Mouse (Mus musculus) forebrain, embryonic 14.5 days (tissue): ENCODE measurements around the gene Lrba. TPM values are rescaled to one million over a fixed set of nuclear protein-coding genes. Genes with fewer than 3 reads are reported as not detected.

ENCODE experiments used
- ATAC-seq: fragments of 200-750 bp; cut with Nextera tagmentation; 2 replicates; pipeline ENCODE4 v1.8.0; 2017; ENCODE audit warnings: mild to moderate bottlenecking, moderate library complexity
- DNase-seq: peaks from one replicate; pipeline ENCODE4 v3.0.0-alpha.2; 2015; ENCODE audit warnings: low spot score
- H3K27ac ChIP-seq: fragments of 300-500 bp; sonication (generic); 2 replicates; pipeline ENCODE4 v1.5.1; 2014; ENCODE audit warnings: low read depth, mild to moderate bottlenecking, control low read depth, low read length, moderate library complexity
- H3K27me3 ChIP-seq: fragments of 300-500 bp; sonication (generic); replicated peaks from 2 replicates; pipeline ENCODE4 v1.6.1; 2014; ENCODE audit warnings: low read length, control low read depth, mixed read lengths; ENCODE audit not compliant: control insufficient read depth, insufficient read depth
- H3K36me3 ChIP-seq: fragments of 300-500 bp; sonication (generic); 2 replicates; pipeline ENCODE4 v1.6.1; 2014; ENCODE audit warnings: low read length, control low read depth; ENCODE audit not compliant: control insufficient read depth, insufficient read depth
- H3K4me1 ChIP-seq: fragments of 300-500 bp; sonication (generic); 2 replicates; pipeline ENCODE4 v1.6.1; 2014; ENCODE audit warnings: antibody characterized with exemption, low read length, control low read depth; ENCODE audit not compliant: control insufficient read depth, insufficient read depth
- H3K4me2 ChIP-seq: fragments of 300-500 bp; sonication (generic); 2 replicates; pipeline ENCODE4 v1.6.1; 2014; ENCODE audit warnings: mild to moderate bottlenecking, control low read depth, low read length
- H3K4me3 ChIP-seq: fragments of 300-500 bp; sonication (generic); 2 replicates; pipeline ENCODE4 v1.5.1; 2014; ENCODE audit warnings: low read depth, low read length, control low read depth
- H3K9ac ChIP-seq: fragments of 300-500 bp; sonication (generic); 2 replicates; pipeline ENCODE4 v1.6.1; 2014; ENCODE audit warnings: mild to moderate bottlenecking, low read length, control low read depth, moderate library complexity
- H3K9me3 ChIP-seq: fragments of 300-500 bp; sonication (generic); replicated peaks from 2 replicates; pipeline ENCODE4 v1.6.1; 2016; ENCODE audit warnings: low read length, control low read depth, mixed read lengths; ENCODE audit not compliant: control insufficient read depth
- WGBS: fragments of 180-500 bp; shearing (Covaris S2); extraction: QIAGEN DNeasy Blood & Tissue Kit; methylation state at CpG from one replicate; pipeline ENCODE4 v1.1.7; 2014; 5-methylcytosine and 5-hydroxymethylcytosine counted together
- polyA plus RNA-seq: library from polyadenylated mRNA; unstranded; fragments of >200 nt; fragmentation: Nextera tagmentation; extraction: Ambion mirVana; gene quantifications from 2 replicates; pipeline ENCODE4 v1.2.1, GENCODE M21; 2014

Lrba gene
- polyA plus RNA-seq, 1 experiment from 2014 or later: 2.9 TPM

DNA sequence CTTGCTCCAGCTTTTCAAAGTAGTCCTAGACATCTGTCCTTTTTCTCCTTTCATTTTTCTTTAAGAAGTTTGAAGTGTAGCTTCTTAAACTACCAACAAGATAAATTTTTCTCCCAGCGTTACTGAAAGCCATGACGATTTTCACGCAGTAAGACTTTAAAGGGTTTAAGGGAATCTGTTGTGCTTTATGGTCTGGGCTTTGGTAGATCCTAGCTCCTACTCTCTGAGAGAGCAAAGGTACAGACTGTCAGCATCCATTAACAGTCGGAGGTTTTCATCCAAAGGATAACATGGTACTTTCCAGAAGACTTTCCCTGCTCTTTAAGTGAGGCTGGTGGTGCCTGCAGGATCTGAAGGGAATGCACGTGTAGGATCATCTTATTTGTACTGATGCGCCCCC lies 544.5 kb downstream of the Lrba start:
- H3K27ac ChIP-seq: no peak overlapping the region
- no peaks in the 10 kb centered on the region for H3K27me3 ChIP-seq
- 63% methylated on average over 6 of the region's 6 CpGs for WGBS
- H3K9ac ChIP-seq: no peak overlapping the region
- no peak overlapping the region for H3K4me3 ChIP-seq
- no peak for ATAC-seq
- H3K9me3 ChIP-seq: no peaks in the 10 kb centered on the region
- no peak for DNase-seq
- no peak overlapping the region for H3K4me2 ChIP-seq
- no peaks in the 10 kb centered on the region for H3K36me3 ChIP-seq
- no peaks in the 10 kb centered on the region for H3K4me1 ChIP-seq

DNA sequence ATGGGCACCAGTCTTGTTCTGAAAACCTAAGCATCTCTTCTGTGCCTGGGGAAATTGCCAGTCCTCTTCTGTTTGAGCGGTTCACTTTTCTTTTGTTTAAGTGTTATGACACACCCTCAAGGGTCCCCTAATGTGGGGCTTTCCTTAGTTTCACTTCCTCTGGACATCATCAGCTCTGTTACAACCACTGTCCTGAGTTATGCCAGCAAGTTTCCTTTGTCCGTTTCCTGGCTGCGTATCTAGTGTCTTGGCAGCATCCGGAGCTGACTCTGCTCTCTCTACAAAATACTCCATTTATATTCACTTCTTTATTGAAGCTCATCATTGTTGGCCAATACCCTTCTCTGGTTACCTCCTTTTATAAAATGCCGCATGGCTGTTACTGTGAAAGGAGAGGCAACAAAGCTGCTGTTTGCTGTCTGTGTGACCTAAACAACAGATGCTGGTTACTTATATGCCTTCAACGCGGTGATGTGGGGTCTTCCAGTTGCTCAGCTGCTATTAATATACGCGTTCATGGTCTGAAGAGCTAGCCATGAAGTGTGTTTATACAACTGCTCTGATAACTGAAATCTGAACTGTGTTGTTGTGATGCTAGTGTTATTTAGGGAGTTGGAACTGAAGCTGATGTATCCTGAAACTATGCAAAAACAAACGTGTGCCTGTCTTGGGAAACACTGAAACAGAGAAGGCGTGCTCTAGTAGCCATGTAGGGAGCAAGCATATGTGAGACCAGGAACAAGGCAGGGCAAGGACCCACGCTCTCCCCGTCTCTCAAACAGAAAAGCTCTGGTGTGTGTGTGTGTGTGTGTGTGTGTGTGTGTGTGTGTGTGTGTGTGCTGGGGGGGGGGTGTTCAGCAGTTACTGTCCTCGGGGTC lies 550.3 kb downstream of the Lrba start:
- 56% methylated on average over 14 of the region's 14 CpGs for WGBS
- peak; percentile 47 for DNase-seq
- no peak overlapping the region for H3K9ac ChIP-seq
- no peaks in the 10 kb centered on the region for H3K27me3 ChIP-seq
- H3K27ac ChIP-seq: peak overlapping the region; percentile 33; the same call in 1 of the 2 replicates
- H3K36me3 ChIP-seq: peaks cover 8% of the 10 kb centered on the region; the same call in 1 of the 2 replicates
- H3K4me3 ChIP-seq: no peak overlapping the region
- ATAC-seq: peak; percentile 40
- H3K4me1 ChIP-seq: peaks cover 5% of the 10 kb centered on the region; the same call in 1 of the 2 replicates
- H3K9me3 ChIP-seq: no peaks in the 10 kb centered on the region
- H3K4me2 ChIP-seq: no peak overlapping the region

DNA sequence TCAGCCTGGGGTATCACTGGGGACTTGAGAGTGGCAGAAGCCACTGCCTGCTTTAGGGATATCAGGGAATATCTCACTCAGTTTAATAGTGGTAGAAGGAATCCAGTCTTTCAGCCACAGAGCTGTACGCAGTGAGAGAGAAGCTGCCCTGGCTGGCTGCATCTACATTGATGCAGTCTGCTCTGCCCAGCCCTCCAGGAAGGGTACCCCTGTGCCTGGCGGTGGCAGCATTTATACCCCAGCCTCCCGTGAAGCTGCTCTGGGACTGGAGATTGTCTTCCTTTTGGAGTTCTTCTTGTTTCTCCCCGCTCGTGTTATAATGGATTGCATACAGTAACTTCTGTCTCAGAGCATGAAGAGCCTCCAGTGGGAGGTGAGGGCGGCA lies 551.0 kb downstream of the Lrba start:
- no peak for DNase-seq
- WGBS: 85% methylated on average over 6 of the region's 6 CpGs
- ATAC-seq: peak; percentile 19; the same call in 1 of the 2 replicates
- H3K4me3 ChIP-seq: no peak overlapping the region
- peaks cover 11% of the 10 kb centered on the region for H3K36me3 ChIP-seq
- H3K27me3 ChIP-seq: no peaks in the 10 kb centered on the region
- no peaks in the 10 kb centered on the region for H3K9me3 ChIP-seq
- H3K4me1 ChIP-seq: peaks cover 5% of the 10 kb centered on the region; the same call in 1 of the 2 replicates
- H3K4me2 ChIP-seq: no peak overlapping the region
- no peak overlapping the region for H3K9ac ChIP-seq
- peak overlapping the region; percentile 33; the same call in 1 of the 2 replicates for H3K27ac ChIP-seq

DNA sequence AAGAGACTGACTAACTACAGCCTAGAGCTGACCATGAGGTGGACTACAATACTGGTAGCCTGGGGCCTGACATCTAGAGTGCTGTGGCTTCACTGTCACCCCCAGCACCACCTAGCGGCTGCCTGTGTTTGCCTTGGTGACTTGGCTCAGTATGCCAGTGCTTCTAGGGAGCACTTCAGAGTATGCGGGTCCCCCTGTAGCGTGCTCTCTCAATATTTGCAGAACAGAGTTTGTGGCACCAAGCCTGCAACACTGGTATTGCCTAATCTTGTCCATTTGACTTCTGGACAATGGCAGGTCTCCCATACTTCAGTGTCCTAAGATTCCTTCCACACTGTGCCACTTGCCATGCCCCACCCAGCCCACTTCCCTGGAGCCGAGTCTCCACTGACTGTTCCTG lies 555.2 kb downstream of the Lrba start:
- DNase-seq: no peak
- Histone ChIP-seq H3K27me3 (no peaks in the 10 kb centered on the region), H3K4me3 (no peak overlapping the region), H3K9me3 (no peaks in the 10 kb centered on the region), H3K27ac (no peak overlapping the region), H3K4me1 (peaks cover 8% of the 10 kb centered on the region; the same call in 1 of the 2 replicates), H3K36me3 (peaks cover 18% of the 10 kb centered on the region), H3K9ac (no peak overlapping the region), H3K4me2 (no peak overlapping the region)
- ATAC-seq: no peak
- 71% methylated on average over 4 of the region's 4 CpGs for WGBS

DNA sequence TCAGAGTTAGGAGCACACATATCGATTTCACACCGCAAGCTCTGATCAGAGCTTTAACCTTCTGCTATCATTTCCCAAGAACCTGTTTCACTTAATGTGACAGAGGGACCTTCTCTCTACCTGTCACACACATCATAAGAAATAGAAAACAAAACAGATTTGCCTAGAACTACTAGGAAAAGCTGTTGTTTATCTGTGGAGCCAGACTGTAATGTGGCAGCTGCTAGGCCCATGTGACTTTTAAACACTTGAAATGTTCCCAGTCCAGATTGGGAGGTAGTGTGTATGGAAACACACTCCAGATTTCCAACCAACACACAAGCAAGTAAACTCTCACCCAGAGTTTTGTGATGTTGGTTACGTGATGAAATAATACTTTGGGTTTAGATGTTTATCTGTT lies 559.6 kb downstream of the Lrba start:
- Histone ChIP-seq H3K36me3 (peaks cover 46% of the 10 kb centered on the region), H3K9me3 (no peaks in the 10 kb centered on the region), H3K27me3 (no peaks in the 10 kb centered on the region), H3K27ac (no peak overlapping the region), H3K4me1 (peaks cover 17% of the 10 kb centered on the region), H3K4me2 (no peak overlapping the region), H3K9ac (no peak overlapping the region), H3K4me3 (no peak overlapping the region)
- peak; percentile 49; the same call in 1 of the 2 replicates for ATAC-seq
- 77% methylated on average over 3 of the region's 3 CpGs for WGBS
- DNase-seq: peak; percentile 67

DNA sequence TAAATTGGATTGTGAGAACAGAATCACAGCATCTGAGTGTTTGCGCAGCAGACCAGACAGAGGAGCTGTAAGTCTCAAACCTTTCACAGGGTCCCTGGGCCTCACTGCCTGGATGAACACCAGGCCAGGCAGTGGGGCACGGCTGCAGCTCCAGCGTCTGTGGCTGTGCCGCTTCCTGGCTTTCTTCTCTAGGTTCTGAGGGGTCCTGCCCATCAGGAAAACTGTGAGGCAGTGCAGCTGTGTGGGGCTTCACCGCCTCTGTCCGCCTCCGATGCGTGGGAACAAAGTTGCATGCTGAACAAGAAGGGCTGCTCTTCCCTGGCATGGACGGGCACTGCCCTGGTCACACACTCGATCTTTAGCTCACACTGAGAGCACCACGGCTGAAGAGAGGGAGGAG lies 560.5 kb downstream of the Lrba start:
- no peaks in the 10 kb centered on the region for H3K27me3 ChIP-seq
- H3K4me1 ChIP-seq: peaks cover 17% of the 10 kb centered on the region
- H3K4me2 ChIP-seq: no peak overlapping the region
- H3K9me3 ChIP-seq: no peaks in the 10 kb centered on the region
- no peak overlapping the region for H3K9ac ChIP-seq
- H3K27ac ChIP-seq: no peak overlapping the region
- no peak overlapping the region for H3K4me3 ChIP-seq
- 89% methylated on average over 11 of the region's 11 CpGs for WGBS
- DNase-seq: no peak
- H3K36me3 ChIP-seq: peaks cover 46% of the 10 kb centered on the region
- no peak for ATAC-seq

DNA sequence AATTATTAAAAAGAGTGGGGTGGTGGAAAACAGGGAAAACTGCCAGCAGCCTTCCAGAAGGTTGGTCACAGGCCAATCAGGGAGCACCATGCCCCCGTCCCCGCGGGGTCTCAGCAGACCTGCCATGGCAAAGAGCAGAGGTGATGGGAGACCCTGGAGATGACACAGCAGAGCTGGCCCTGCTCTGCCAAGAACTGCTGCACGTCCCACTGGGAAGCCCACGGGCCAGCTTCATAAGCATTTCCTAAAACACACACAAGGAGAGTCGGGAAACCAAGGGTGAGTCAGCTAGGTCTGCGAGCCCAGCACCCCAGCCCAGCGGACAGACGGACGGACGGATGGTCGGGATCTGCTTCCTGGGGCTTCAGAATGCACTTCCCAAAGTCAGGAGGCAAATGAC lies 561.8 kb downstream of the Lrba start:
- Histone ChIP-seq H3K4me1 (peaks cover 17% of the 10 kb centered on the region), H3K27me3 (no peaks in the 10 kb centered on the region), H3K4me2 (no peak overlapping the region), H3K36me3 (peaks cover 56% of the 10 kb centered on the region), H3K9ac (no peak overlapping the region), H3K27ac (no peak overlapping the region), H3K9me3 (no peaks in the 10 kb centered on the region), H3K4me3 (no peak overlapping the region)
- no peak for DNase-seq
- no peak for ATAC-seq
- WGBS: 68% methylated on average over 12 of the region's 12 CpGs

DNA sequence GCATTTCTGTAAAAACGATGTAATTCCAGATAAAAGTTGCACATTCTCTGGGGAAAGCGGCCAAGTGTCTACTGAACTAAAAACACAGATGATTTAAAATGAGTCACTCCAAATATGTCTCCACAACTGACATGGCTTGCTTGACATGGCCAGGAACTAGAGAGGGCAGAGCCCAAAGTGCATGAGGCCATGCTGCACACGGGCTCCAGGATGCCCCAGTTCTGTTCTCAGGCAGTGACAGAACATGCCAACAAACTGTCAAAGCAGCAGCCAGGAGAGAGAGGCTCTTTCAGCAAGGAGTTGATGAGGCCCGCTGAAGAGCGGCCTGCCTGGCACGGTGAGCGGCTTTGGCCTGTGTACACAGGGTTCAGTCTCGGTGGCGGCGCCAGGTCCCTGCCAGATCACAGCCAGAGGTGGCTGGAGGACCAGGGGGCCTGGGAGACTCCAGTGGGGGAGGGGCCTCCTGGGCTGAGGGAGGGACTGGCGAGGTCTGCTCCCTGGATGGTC lies 562.4 kb downstream of the Lrba start:
- peak overlapping the region; percentile 70; the same call in 1 of the 2 replicates for H3K27ac ChIP-seq
- ATAC-seq (peak; percentile 73), DNase-seq (peak; percentile 84)
- no peak overlapping the region for H3K4me2 ChIP-seq
- WGBS: 39% methylated on average over 11 of the region's 11 CpGs
- no peaks in the 10 kb centered on the region for H3K27me3 ChIP-seq
- H3K9me3 ChIP-seq: no peaks in the 10 kb centered on the region
- H3K4me1 ChIP-seq: peaks cover 17% of the 10 kb centered on the region
- H3K9ac ChIP-seq: no peak overlapping the region
- peaks cover 61% of the 10 kb centered on the region for H3K36me3 ChIP-seq
- no peak overlapping the region for H3K4me3 ChIP-seq
